Mouse (Mus musculus) forebrain, embryonic 10.5 days (tissue): ENCODE results near the gene Cnksr2. TPM values are rescaled to one million over a fixed set of nuclear protein-coding genes. Genes with fewer than 3 reads are reported as not detected.
A peak's percentile ranks its signal among the peaks of the same experiment; 100 is the strongest.

Source experiments
- DNase-seq: peaks from one replicate; pipeline ENCODE4 v3.0.0-alpha.2; 2017; ENCODE audit warnings: low spot score; ENCODE audit errors: extremely low spot score
- H3K27ac ChIP-seq: fragments of 300-500 bp; sonication (generic); 2 replicates; pipeline ENCODE4 v1.5.1; 2016; ENCODE audit warnings: mild to moderate bottlenecking
- H3K27me3 ChIP-seq: fragments of 300-500 bp; sonication (generic); 2 replicates; pipeline ENCODE4 v1.6.1; 2016; ENCODE audit warnings: mild to moderate bottlenecking; ENCODE audit not compliant: poor library complexity, severe bottlenecking
- H3K36me3 ChIP-seq: fragments of 300-500 bp; sonication (generic); replicated peaks from 2 replicates; pipeline ENCODE4 v1.6.1; 2016; ENCODE audit warnings: mild to moderate bottlenecking, moderate library complexity
- H3K4me1 ChIP-seq: fragments of 300-500 bp; sonication (generic); 2 replicates; pipeline ENCODE4 v1.6.1; 2016
- H3K4me3 ChIP-seq: fragments of 300-500 bp; sonication (generic); 2 replicates; pipeline ENCODE4 v1.5.1; 2016; ENCODE audit warnings: mild to moderate bottlenecking, moderate library complexity
- H3K9me3 ChIP-seq: fragments of 300-500 bp; sonication (generic); 2 replicates; pipeline ENCODE4 v1.6.1; 2016; ENCODE audit warnings: mild to moderate bottlenecking, moderate library complexity
- WGBS: fragments of 180-500 bp; shearing (Covaris S2); methylation state at CpG from one replicate; pipeline ENCODE4 v1.1.7; 2016; 5-methylcytosine and 5-hydroxymethylcytosine counted together
- polyA plus RNA-seq: library from polyadenylated mRNA; unstranded; fragments of >200 nt; fragmentation: Nextera tagmentation; extraction: Ambion mirVana; gene quantifications from 2 replicates; pipeline ENCODE4 v1.2.1, GENCODE M21; 2016

Cnksr2 gene
- polyA plus RNA-seq = 2.9 and 3.2 TPM in 2 replicates

DNA sequence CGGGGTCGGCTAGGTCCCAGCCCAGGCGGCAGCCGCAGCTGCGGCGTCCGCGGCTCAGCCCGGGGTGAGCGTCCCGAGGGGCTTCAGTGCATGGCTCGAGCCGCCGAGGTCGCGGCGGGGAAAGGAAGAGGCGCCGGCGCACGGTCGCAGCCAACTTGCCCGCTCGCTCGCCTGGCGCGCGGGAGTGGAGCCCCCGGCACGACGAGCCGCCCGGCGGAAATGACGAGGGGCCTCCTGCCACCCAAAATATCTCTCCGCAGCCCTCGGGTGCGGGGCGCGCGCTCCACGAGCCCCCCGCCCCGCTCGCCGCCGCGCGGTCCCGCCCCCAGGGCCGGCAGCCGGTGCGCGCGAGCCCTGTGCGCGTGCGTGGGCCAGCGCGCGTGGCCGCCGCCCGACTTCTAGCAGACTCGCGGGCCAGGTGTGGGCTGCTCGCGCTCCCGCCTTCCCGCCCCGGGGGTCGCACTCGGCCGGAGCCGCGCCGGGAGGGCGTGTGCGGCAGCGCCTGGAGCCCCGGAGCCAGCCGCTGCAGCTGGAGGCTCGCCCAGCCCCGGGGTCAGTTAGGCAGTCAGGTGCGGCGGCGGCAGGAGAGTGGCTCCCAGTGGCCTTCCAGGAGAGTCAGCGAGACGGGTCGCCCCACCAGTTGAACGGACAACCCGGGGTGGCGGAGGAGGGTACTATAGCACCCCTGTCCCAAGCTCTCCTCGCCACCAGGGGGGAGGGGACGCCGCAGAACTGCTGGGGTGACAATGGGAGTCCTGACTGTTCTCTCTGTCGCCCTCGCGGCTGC, at the start of gene Cnksr2:
Gene Cnksr2 (minus strand): TSS at position 238 of the 787 bp plus-strand sequence.
- Histone ChIP-seq H3K36me3 (no peaks in the 10 kb centered on the region), H3K9me3 (peaks cover 4% of the 10 kb centered on the region; the same call in 1 of the 2 replicates), H3K4me1 (no peaks in the 10 kb centered on the region; the same call in 1 of the 2 replicates), H3K4me3 (peak within 1 kb of the TSS; percentile 65), H3K27ac (peak within 1 kb of the TSS; percentile 86), H3K27me3 (peaks cover 51% of the 10 kb centered on the region)
- peak; percentile 35 for DNase-seq
- WGBS = 19% methylated on average over 91 of the region's 99 CpGs

DNA sequence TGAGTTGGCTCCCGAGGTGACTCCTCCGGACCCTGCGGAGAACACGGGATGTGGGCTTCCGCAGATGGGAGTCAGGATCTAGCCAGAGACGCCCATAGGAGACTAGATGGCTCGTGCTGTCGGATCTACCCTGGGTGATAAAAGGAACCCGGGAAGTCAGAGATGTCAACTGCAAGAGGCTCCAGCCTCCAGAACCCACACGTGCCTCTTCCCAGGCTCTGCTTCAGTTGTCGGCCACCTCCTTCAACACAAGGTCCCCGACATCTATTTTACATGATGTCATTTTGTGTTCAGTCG, 698 bp upstream of the Cnksr2 start:
- 19% methylated on average over 13 of the region's 13 CpGs for WGBS

DNA sequence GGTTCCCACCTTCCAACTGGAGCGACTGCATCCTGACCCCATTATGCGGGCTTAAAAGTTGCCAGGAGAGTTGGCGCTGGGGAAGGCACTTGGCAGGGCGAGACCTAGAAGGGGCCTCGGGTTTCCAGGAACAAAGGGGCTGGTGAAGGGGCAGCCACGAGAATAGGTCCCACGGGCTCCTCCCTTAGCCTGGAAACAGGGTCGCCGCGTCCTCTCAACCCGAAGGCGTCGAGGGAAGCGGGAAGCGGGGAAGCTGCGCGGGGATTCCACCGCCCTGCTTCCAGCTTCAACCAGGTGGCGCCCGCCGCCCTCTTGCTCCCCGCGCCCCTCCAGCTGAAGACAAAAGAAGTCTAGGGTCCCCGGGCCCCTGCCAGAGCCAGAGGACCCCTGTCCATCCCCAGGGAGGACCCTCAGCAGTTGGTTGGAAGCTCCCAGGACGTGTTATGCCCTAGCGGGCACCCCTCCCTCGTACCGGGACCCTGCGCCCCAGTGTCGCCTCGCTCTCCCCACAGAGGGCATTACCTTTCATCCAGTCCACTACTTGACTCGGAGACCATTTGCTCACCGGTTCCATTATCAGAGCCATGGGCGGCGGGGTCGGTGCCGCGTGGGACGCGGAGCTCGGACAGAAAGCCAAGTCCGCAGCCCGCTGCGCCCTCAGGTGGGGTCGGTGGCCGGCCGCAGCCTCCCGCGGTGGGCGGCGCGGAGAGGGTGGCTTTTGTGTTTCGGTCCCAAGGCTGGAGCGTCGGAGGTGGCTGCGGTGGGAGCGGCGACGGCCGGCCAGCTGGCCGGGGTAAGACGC, 638 bp downstream of the Cnksr2 start:
- H3K4me1 ChIP-seq = no peaks in the 10 kb centered on the region; the same call in 1 of the 2 replicates
- peak; percentile 33 for DNase-seq
- H3K4me3 ChIP-seq = peak overlapping the region; percentile 65
- peaks cover 46% of the 10 kb centered on the region for H3K27me3 ChIP-seq
- H3K27ac ChIP-seq = peak overlapping the region; percentile 86
- no peaks in the 10 kb centered on the region for H3K36me3 ChIP-seq
- peaks cover 4% of the 10 kb centered on the region; the same call in 1 of the 2 replicates for H3K9me3 ChIP-seq
- WGBS = 21% methylated on average over 62 of the region's 62 CpGs

More for the DNA sequence above, 698 bp upstream of the Cnksr2 start:
- Histone ChIP-seq H3K4me1 (no peaks in the 10 kb centered on the region; the same call in 1 of the 2 replicates), H3K27ac (peak overlapping the region; percentile 86; the same call in 1 of the 2 replicates), H3K27me3 (peaks cover 53% of the 10 kb centered on the region), H3K4me3 (peak overlapping the region; percentile 65), H3K36me3 (no peaks in the 10 kb centered on the region), H3K9me3 (peaks cover 4% of the 10 kb centered on the region; the same call in 1 of the 2 replicates)
- no peak for DNase-seq

DNA sequence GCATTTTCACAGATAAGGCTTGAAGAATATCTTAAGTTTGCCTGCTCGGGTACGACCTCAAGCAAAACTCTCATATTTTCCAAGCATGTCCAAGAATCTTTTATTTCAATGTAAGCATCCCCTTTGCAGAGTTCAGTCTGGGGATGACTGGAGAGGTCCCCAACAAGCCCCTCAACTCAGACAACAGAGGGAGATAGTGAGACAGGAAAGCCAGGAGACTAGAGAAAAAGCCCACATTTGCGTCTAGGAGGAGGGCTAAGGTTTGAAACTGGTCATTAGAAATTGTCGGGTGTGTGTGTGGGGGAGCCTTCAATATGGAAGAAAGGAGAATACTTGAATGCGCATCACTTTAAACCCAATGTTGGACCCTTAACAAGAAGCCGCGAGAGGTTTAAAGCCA, 1.4 kb downstream of the Cnksr2 start:
- peak; percentile 14 for DNase-seq
- H3K9me3 ChIP-seq = peaks cover 4% of the 10 kb centered on the region; the same call in 1 of the 2 replicates
- peak overlapping the region; percentile 86 for H3K27ac ChIP-seq
- H3K27me3 ChIP-seq = peaks cover 43% of the 10 kb centered on the region
- WGBS = 36% methylated on average over 7 of the region's 7 CpGs
- H3K36me3 ChIP-seq = no peaks in the 10 kb centered on the region
- peak overlapping the region; percentile 65 for H3K4me3 ChIP-seq
- no peaks in the 10 kb centered on the region; the same call in 1 of the 2 replicates for H3K4me1 ChIP-seq

DNA sequence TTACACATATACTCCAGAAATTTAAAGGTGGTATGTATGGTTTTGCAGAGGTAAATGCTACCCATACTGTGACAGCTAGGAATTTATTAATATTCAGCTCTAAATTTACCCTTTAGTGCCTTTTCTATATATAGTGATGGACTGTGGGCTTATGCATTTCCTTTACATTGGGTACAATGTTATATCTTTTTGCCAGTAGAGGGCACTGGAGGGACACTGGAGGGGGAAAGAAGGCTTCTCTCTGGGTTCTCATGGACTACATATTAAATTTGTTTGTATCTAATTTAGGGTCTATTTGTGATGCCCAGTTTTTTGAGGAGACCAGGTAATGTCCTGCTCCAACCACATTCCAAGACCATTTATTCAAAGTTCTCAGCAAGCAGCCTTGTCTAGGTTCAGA, 91.4 kb downstream of the Cnksr2 start:
- DNase-seq = no peak

DNA sequence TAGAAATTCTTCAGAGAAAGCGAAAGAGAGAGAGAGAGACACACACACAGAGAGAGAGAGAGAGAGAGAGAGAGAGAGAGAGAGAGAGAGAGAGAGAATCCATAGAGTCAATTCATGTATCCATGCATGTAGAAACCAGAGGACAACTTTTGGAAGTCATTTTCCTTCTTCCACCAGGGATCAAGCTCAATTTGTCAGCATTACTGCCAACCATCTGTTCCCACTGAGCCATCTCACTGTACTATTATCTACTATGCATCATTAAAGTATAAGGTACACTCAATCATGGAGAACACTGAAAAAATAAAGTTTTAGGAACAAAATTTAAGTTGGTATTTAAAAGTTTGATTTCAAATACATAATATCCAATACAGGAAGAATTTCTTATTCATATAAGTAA, 93.8 kb downstream of the Cnksr2 start:
- H3K27me3 ChIP-seq = peaks cover 8% of the 10 kb centered on the region
- no peaks in the 10 kb centered on the region for H3K9me3 ChIP-seq
- DNase-seq = no peak
- no peak overlapping the region for H3K27ac ChIP-seq
- H3K4me3 ChIP-seq = no peak overlapping the region
- H3K36me3 ChIP-seq = no peaks in the 10 kb centered on the region
- no peaks in the 10 kb centered on the region for H3K4me1 ChIP-seq
- 82% methylated on average over 1 of the region's 1 CpGs for WGBS

More for the DNA sequence above, 91.4 kb downstream of the Cnksr2 start:
- Histone ChIP-seq H3K4me1 (no peaks in the 10 kb centered on the region), H3K27me3 (peaks cover 5% of the 10 kb centered on the region; the same call in 1 of the 2 replicates), H3K9me3 (no peaks in the 10 kb centered on the region), H3K36me3 (no peaks in the 10 kb centered on the region), H3K4me3 (no peak overlapping the region), H3K27ac (no peak overlapping the region)

DNA sequence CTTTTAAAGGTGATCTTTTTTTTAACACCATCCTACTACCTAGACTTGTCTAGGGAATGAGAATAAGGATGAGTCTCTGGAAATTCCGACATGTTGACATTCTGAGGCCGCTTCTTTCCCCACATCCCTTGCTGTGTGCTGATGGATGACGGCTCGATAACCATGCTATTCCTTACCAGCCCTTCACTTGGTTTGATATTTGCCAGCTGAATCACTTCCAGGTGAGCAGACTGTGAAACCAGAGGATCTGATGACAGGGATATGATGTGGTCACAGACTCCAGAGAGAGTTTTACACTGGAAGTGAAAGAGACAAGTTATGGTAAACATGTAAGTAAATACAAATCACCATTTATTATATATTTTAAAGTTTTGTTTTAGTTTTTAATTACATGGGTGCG, 98.0 kb downstream of the Cnksr2 start:
- Histone ChIP-seq H3K4me3 (no peak overlapping the region), H3K36me3 (no peaks in the 10 kb centered on the region), H3K9me3 (no peaks in the 10 kb centered on the region), H3K27me3 (peaks cover 8% of the 10 kb centered on the region), H3K4me1 (no peaks in the 10 kb centered on the region), H3K27ac (no peak overlapping the region)
- WGBS = 88% methylated on average over 5 of the region's 5 CpGs
- no peak for DNase-seq

DNA sequence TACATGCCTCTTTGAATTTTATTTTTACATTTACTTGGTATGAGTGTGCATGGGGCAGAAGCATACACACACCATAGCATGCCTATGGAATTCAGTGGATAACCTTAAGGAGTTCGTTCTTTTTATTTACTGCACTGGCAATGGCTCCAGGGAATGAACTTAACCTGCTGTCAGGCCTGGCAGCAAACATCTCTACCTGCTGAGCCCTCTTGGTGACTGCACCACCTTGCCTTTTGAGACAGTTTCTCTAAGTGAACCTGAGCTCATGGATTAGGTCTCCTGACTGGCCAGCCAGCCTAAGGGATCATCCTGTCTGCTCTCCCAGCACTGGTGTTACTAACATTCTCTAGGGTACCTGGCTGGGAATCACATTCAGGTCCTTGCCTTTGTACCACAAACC, 106.5 kb downstream of the Cnksr2 start:
- Histone ChIP-seq H3K4me3 (no peak overlapping the region), H3K27me3 (no peaks in the 10 kb centered on the region; the same call in 1 of the 2 replicates), H3K27ac (no peak overlapping the region), H3K36me3 (no peaks in the 10 kb centered on the region), H3K9me3 (no peaks in the 10 kb centered on the region), H3K4me1 (no peaks in the 10 kb centered on the region)
- no peak for DNase-seq
- WGBS = 96% methylated on average over 1 of the region's 1 CpGs

GRCm38 (mm10) chrX:157920093-157920492, 123.0 kb downstream of the Cnksr2 start:
- Histone ChIP-seq H3K9me3 (no peaks in the 10 kb centered on the region), H3K27me3 (no peaks in the 10 kb centered on the region; the same call in 1 of the 2 replicates), H3K36me3 (no peaks in the 10 kb centered on the region), H3K27ac (no peak overlapping the region), H3K4me1 (no peaks in the 10 kb centered on the region), H3K4me3 (no peak overlapping the region)
- WGBS = 82% methylated on average over 3 of the region's 3 CpGs
- DNase-seq = no peak

DNA sequence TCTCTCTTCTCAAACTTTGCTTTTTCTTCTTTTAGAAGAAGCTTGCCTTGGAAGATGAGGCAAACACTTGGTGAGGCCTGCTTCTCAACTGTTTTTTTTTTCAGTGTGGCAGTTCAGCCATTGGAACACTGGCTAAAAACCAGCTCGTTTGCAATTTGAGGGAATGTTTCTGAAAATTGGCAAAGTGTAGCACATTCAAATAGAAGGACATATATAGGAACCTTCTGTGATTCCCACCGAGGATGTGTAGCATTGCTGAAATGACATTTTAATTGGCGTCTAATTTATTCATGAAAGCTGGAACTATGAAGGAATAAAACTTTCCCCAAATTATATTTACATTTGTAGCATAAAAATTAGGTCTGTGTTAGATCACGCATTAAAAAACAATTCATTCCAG, 213.1 kb downstream of the Cnksr2 start:
- Histone ChIP-seq H3K4me1 (no peaks in the 10 kb centered on the region), H3K36me3 (no peaks in the 10 kb centered on the region), H3K27ac (no peak overlapping the region), H3K27me3 (peaks cover 54% of the 10 kb centered on the region), H3K4me3 (no peak overlapping the region), H3K9me3 (no peaks in the 10 kb centered on the region)
- DNase-seq = no peak
- WGBS = 87% methylated on average over 4 of the region's 4 CpGs

GRCm38 (mm10) chrX:157818921-157819260, 224.2 kb downstream of the Cnksr2 start:
- no peak overlapping the region for H3K27ac ChIP-seq
- H3K4me3 ChIP-seq = no peak overlapping the region
- no peak for DNase-seq
- H3K4me1 ChIP-seq = peaks cover 19% of the 10 kb centered on the region
- H3K27me3 ChIP-seq = peaks cover 87% of the 10 kb centered on the region
- no peaks in the 10 kb centered on the region for H3K36me3 ChIP-seq
- WGBS = 86% methylated on average over 13 of the region's 13 CpGs
- H3K9me3 ChIP-seq = no peaks in the 10 kb centered on the region

DNA sequence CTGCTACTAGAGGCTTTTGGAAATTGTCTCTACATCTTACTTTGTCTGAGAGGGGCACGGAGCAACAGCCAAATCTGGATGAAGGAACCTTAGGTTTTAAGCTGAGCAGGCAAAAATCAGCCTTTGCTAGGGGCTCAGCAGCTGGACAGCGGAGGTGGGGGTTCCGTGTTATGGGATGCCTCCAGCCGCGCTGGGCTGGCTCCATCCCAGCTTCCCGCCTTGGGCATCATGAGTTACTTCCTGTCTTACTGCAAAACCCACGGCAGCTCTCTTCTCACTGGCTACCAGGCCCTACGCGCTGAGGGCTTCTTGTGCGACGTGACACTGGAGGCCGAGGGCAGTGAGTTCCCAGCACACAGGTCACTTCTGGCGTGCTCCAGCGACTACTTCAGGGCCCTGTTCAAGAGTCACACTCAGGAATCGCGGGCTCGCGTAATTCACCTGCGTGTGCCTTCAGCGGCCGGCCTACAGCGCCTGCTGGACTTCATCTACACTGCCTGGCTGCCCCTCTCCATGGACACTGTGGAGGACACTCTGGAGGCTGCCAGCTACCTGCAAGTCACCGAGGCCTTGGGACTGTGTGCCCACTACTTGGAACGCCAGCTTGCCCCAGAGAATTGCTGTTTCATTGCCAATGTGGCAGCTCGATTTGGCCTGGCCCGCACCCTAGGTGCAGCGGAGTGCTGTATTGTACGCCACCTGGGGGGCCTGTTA, 224.7 kb downstream of the Cnksr2 start, which contains the start of gene Klhl34:
Gene Klhl34 (plus strand): TSS at position 229 of the 714 bp plus-strand sequence.
- H3K36me3 ChIP-seq = no peaks in the 10 kb centered on the region
- H3K9me3 ChIP-seq = no peaks in the 10 kb centered on the region
- 37% methylated on average over 28 of the region's 28 CpGs for WGBS
- H3K27me3 ChIP-seq = peaks cover 84% of the 10 kb centered on the region
- peak within 1 kb of the TSS; percentile 45 for H3K4me3 ChIP-seq
- peaks cover 19% of the 10 kb centered on the region for H3K4me1 ChIP-seq
- no peak for DNase-seq
- H3K27ac ChIP-seq = peak within 1 kb of the TSS; percentile 51; the same call in 1 of the 2 replicates
